Mouse (Mus musculus) erythroblast, embryonic 14.5 days (primary cell): ENCODE results near the gene Brd4.

ENCODE experiments used
- GATA1 ChIP-seq: IDR thresholded peaks from 2 replicates; pipeline ENCODE4 v1.6.1; 2012; ENCODE audit warnings: low read length, inconsistent platforms, mixed read lengths
- TAL1 ChIP-seq: IDR thresholded peaks from 3 replicates; pipeline ENCODE4 v1.6.1; 2012; ENCODE audit warnings: low read length, inconsistent platforms, mixed read lengths

GRCm38 (mm10) chr17:32202972-32203371 is 81.5 kb downstream of the Brd4 start:
- no peak for TF ChIP-seq GATA1
- no peak for TF ChIP-seq TAL1
